Mouse (Mus musculus) adrenal gland (tissue): Measurements from ENCODE around the gene Gsc.
"Not testable (repeated sequence)": the region's sequence is repeated elsewhere in the genome, so short reads cannot be mapped to it uniquely, and the experiment has no call there.

Experiments
- intact Hi-C: fragments of 180-260 bp; cut with DNase I; formaldehyde crosslinking; loops from one replicate; pipeline ENCODE4 v1.15.1; 2025

Gene Gsc

DNA sequence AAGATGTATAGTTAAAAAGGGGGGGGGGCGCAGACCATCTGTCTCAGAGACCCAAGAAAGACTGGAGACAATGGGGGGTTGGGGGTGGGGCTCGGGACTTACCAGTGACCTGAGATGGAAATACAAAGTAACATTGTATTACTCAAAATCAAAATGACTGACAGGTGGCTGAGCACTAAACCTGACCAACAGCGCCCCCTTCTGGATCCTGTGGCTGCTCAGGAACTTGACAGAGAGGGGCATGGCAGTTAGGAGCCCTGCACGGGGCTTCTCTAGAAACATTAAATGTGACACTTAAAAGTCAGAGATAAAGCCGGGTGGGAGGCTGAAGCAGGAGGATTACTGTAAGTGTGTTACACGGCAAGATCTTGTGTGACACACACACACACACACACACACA, 13.8 kb downstream of the Gsc start:
- intact Hi-C loops: no loop called here

GRCm38 (mm10) chr12:104453002-104453401, 20.1 kb downstream of the Gsc start:
- intact Hi-C loops: no loop called here

- intact Hi-C loops: no loop called here
Observed at GRCm38 (mm10) chr12:104450257-104450656, 22.9 kb downstream of the Gsc start.

DNA sequence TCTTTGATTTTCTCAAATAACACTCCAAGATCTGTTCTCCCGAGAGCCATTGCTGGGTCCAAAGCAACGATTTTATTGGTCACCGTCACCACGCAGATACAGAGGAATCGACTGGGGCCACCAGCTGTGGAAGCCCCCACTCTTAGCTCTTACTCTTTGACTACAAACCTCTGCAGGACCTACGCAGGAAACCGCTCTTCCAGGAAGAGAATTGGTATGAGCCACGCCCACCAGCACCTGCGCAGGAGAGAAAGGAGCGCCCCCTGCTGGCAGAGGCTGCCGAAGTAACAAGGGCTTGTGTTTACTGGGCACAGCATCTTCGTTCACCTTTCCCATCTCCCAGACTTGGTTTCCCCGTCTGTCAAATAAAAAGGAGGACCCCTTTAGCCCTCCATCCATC, 25.0 kb downstream of the Gsc start:
- intact Hi-C loops: no loop called here

DNA sequence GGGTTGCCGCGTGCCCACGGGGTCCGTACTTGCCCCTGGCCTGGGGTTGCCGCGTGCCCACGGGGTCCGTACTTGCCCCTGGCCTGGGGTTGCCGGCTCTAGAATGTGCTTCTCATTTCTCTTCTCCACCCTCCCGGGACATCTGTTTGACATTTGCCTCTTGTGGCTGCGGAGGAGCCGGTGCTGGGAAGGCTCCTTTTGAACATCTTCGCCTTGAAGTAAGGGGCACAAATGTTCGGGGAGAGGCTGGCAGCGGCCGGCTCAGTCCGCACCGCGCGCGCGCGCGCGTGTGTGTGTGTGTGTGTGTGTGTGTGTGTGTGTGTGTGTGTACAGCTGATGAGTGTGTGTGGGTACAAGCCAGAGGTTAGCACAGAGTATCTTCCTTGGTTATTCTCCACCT, 26.1 kb downstream of the Gsc start:
- intact Hi-C loops: not testable (repeated sequence)

DNA sequence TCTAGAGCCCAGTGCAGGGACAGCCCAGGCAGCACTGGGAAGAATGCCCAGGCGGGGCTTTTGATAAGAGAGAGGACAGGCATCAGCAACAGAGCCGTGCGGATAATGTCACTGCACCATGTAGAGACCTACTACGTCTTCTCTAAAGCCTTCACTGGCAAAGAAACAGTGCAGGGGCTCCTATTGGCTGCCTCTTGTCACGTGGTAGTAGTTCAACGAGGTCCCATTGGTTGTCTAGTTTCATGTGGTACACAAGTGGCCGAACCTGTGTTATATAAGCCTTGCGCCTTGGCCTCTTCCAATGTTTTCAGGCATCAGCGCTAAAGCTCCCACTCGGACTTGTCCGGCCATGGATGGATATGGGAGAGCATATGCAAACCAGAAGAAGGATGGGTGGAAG, 29.4 kb downstream of the Gsc start:
- intact Hi-C loops: no loop called here

- intact Hi-C loops: no loop called here
Observed at GRCm38 (mm10) chr12:104440087-104440760, 32.9 kb downstream of the Gsc start.

- intact Hi-C loops: no loop called here
Observed at GRCm38 (mm10) chr12:104433951-104434735, 39.0 kb downstream of the Gsc start.

- intact Hi-C loops: no loop called here
Observed at GRCm38 (mm10) chr12:104433214-104433613, 39.9 kb downstream of the Gsc start.

DNA sequence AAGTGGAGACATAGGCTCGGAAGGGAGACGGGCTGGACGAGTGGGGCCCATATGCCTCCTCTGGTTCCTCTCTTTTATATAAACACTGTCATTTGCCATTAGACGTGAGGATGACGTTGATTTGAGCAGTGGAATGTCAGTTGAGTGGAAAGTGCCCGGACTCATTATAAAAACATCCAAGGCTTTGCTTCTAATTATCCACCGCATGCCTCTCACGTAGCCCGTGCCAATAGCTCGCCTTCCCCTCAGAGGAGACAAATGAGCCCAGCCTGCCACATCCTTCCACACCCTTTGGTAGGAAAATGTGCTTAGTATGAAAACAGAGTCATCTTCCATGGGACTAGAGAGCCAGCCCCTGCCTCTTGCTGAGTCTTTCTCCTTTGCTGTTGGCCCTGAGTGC, 41.8 kb downstream of the Gsc start:
- intact Hi-C loops: no loop called here

GRCm38 (mm10) chr12:104426915-104427314, 46.2 kb downstream of the Gsc start:
- intact Hi-C loops: no loop called here

- intact Hi-C loops: no loop called here
Observed at GRCm38 (mm10) chr12:104425591-104425990, 47.5 kb downstream of the Gsc start.

- intact Hi-C loops: no loop called here
Observed at GRCm38 (mm10) chr12:104422615-104423392, 50.3 kb downstream of the Gsc start.
